Mouse (Mus musculus): Measurements from ENCODE around the gene Gm10647.

The Gm10647 gene

GRCm38 (mm10) chr9:66846822-66847221, 50.0 kb downstream of the Gm10647 start:
- DNase-seq (ENCODE audit: low spot score in 2 of 2), result no peak
